Mouse (Mus musculus) limb, embryonic 13.5 days (tissue): ENCODE data around the gene Stx4a. TPM values are rescaled to one million over a fixed set of nuclear protein-coding genes. Genes with fewer than 3 reads are reported as not detected.

ENCODE experiments used
- ATAC-seq: fragments of 200-750 bp; cut with Nextera tagmentation; 2 replicates; pipeline ENCODE4 v1.8.0; 2017; ENCODE audit warnings: low read depth, moderate number of reproducible peaks, moderate TSS enrichment; ENCODE audit not compliant: low FRiP score
- H3K27ac ChIP-seq: fragments of 300-500 bp; sonication (generic); 2 replicates; pipeline ENCODE4 v1.5.1; 2015; ENCODE audit warnings: inconsistent platforms, mild to moderate bottlenecking, moderate library complexity
- H3K27me3 ChIP-seq: fragments of 300-500 bp; sonication (generic); 2 replicates; pipeline ENCODE4 v1.6.1; 2015; ENCODE audit warnings: mild to moderate bottlenecking, inconsistent platforms
- H3K36me3 ChIP-seq: fragments of 300-500 bp; sonication (generic); 2 replicates; pipeline ENCODE4 v1.6.1; 2015; ENCODE audit warnings: inconsistent platforms, mild to moderate bottlenecking, moderate library complexity
- H3K4me1 ChIP-seq: fragments of 300-500 bp; sonication (generic); 2 replicates; pipeline ENCODE4 v1.6.1; 2015; ENCODE audit warnings: inconsistent platforms
- H3K4me2 ChIP-seq: fragments of 300-500 bp; sonication (generic); replicated peaks from 2 replicates; pipeline ENCODE4 v1.6.1; 2015; ENCODE audit warnings: inconsistent platforms, mild to moderate bottlenecking, moderate library complexity
- H3K4me3 ChIP-seq: fragments of 300-500 bp; sonication (generic); 2 replicates; pipeline ENCODE4 v1.5.1; 2015; ENCODE audit warnings: moderate library complexity, mild to moderate bottlenecking, inconsistent platforms
- H3K9ac ChIP-seq: fragments of 300-500 bp; sonication (generic); 2 replicates; pipeline ENCODE4 v1.6.1; 2015; ENCODE audit warnings: mild to moderate bottlenecking, inconsistent platforms
- H3K9me3 ChIP-seq: fragments of 300-500 bp; sonication (generic); 2 replicates; pipeline ENCODE4 v1.6.1; 2016; ENCODE audit warnings: inconsistent platforms
- WGBS: fragments of 180-500 bp; shearing (Covaris S2); methylation state at CpG from one replicate; pipeline ENCODE4 v1.1.7; 2015; 5-methylcytosine and 5-hydroxymethylcytosine counted together
- polyA plus RNA-seq: library from polyadenylated mRNA; unstranded; fragments of >200 nt; fragmentation: Nextera tagmentation; extraction: Ambion mirVana; gene quantifications from 2 replicates; pipeline ENCODE4 v1.2.1, GENCODE M21; 2015

Gene Stx4a
- polyA plus RNA-seq, 1 experiment from 2014 or later = 53.2 TPM

- Histone ChIP-seq H3K4me3 (peak overlapping the region; percentile 84), H3K9ac (peak overlapping the region; percentile 79), H3K9me3 (no peaks in the 10 kb centered on the region), H3K27me3 (no peaks in the 10 kb centered on the region), H3K27ac (peak overlapping the region; percentile 89), H3K4me1 (peaks cover 14% of the 10 kb centered on the region), H3K4me2 (peak overlapping the region; percentile 79), H3K36me3 (peaks cover 29% of the 10 kb centered on the region)
- peak; percentile 91 for ATAC-seq
- under 1% methylated on average over 46 of the region's 46 CpGs for WGBS
These were observed 17.4 kb downstream of the Stx4a start for GRCm38 (mm10) chr7:127841340-127842000.

GRCm38 (mm10) chr7:127842001-127842718, 18.1 kb downstream of the Stx4a start:
- H3K4me1 ChIP-seq = peaks cover 14% of the 10 kb centered on the region
- H3K4me2 ChIP-seq = peak overlapping the region; percentile 79
- no peaks in the 10 kb centered on the region for H3K9me3 ChIP-seq
- under 1% methylated on average over 40 of the region's 40 CpGs for WGBS
- peak; percentile 57 for ATAC-seq
- H3K9ac ChIP-seq = peak overlapping the region; percentile 79
- peak overlapping the region; percentile 84 for H3K4me3 ChIP-seq
- peaks cover 34% of the 10 kb centered on the region for H3K36me3 ChIP-seq
- peak overlapping the region; percentile 89 for H3K27ac ChIP-seq
- no peaks in the 10 kb centered on the region for H3K27me3 ChIP-seq

DNA sequence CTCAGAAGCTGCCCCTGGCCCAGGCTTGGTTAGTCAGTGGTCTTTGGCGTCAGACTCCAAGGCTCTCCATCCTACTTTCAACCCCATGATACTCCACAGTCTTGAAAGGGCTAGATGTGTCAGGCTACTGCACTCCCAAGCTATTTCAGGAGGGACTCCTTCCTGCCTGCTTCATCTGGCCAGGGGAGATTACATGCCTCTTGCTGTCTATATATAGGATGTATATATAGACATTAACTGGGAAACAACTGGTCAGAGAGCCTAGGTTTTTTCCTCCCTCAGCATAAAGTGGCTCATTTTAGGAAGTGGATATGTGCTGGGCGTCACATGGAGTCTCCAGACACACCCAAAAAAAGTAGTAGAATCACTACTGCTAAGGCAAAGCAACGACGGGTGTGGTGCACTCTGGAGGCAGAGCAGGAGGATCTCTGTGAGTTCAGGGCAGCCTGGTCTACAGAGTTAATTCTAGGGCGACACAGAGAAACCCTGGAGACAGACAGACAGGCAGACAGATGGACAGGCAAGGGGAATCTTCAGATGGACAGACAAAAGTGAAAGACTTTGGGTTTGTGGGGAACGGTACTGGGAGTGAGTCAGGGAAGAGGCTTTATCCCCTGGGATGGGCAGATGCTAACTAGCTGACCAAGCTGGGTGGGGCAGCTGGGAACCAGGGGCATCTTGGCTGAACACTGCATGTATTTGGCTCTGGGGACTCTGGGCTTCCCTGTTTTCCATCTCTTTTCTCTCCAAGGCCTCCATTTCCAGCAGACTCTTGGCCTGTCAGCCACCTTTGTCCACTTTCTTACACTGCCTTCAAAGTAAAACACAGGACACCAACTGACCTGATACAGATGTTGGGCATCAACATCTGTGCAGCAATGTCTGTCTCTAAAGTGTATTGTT, 26.1 kb downstream of the Stx4a start:
- Histone ChIP-seq H3K27me3 (no peaks in the 10 kb centered on the region), H3K4me3 (no peak overlapping the region), H3K9ac (no peak overlapping the region), H3K4me1 (no peaks in the 10 kb centered on the region), H3K9me3 (no peaks in the 10 kb centered on the region), H3K4me2 (no peak overlapping the region), H3K36me3 (peaks cover 31% of the 10 kb centered on the region), H3K27ac (no peak overlapping the region)
- ATAC-seq = no peak; the same call in 1 of the 2 replicates
- WGBS = 74% methylated on average over 6 of the region's 6 CpGs

GRCm38 (mm10) chr7:127850906-127851305, 26.8 kb downstream of the Stx4a start:
- Histone ChIP-seq H3K27me3 (no peaks in the 10 kb centered on the region), H3K4me3 (no peak overlapping the region), H3K4me2 (no peak overlapping the region), H3K9me3 (no peaks in the 10 kb centered on the region), H3K9ac (no peak overlapping the region), H3K36me3 (peaks cover 25% of the 10 kb centered on the region), H3K4me1 (no peaks in the 10 kb centered on the region), H3K27ac (no peak overlapping the region)
- 62% methylated on average over 5 of the region's 5 CpGs for WGBS
- no peak for ATAC-seq

DNA sequence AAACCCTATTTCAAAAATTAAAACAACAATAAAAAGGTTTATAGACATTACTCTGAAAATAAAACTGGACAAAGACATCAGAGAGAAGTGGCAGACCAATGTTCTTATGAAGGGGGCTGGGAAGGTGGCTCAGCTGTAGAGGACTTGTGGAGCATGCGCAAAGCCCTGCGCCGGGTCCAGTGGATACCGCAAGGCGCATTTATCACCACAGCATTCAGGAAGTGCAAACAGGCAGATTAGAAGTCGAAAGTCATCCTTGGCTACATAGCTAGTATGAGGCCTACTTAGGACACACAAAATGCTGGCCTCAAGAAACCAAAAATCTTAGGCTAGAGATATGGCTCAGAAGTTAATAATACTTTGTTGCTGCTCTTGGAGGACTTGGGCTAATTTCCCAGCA, 34.2 kb downstream of the Stx4a start:
- no peaks in the 10 kb centered on the region for H3K4me1 ChIP-seq
- no peak overlapping the region for H3K4me3 ChIP-seq
- no peaks in the 10 kb centered on the region for H3K9me3 ChIP-seq
- ATAC-seq = no peak
- 0 out of 2 replicates have a peak, but pooled peaks cover 7% of the 10 kb centered on the region for H3K36me3 ChIP-seq
- 90% methylated on average over 6 of the region's 6 CpGs for WGBS
- no peak overlapping the region for H3K27ac ChIP-seq
- H3K27me3 ChIP-seq = no peaks in the 10 kb centered on the region
- H3K4me2 ChIP-seq = no peak overlapping the region
- H3K9ac ChIP-seq = no peak overlapping the region

DNA sequence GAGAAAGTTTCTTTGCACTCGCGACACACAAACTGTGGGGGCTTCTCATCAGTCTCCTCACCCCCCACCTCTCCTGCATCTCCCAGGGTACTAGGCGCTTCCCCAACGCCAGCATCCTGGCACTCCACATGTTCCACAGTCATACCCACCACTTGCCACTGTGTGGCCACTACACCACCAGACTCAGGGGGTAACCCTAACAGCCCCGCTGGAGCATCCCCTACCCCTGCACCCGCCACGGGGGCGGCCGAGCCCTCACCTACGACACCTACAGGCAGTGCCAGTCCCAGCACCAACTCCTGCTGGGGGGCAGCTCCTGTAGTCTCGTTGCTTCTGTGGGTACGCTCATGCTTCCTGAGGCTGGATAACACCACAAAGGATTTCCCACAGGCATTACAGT, 42.3 kb downstream of the Stx4a start:
- no peak for ATAC-seq
- WGBS = 95% methylated on average over 12 of the region's 12 CpGs
- H3K4me2 ChIP-seq = no peak overlapping the region
- H3K9me3 ChIP-seq = no peaks in the 10 kb centered on the region
- no peak overlapping the region for H3K9ac ChIP-seq
- H3K27ac ChIP-seq = no peak overlapping the region
- H3K27me3 ChIP-seq = no peaks in the 10 kb centered on the region
- H3K4me3 ChIP-seq = no peak overlapping the region
- no peaks in the 10 kb centered on the region for H3K4me1 ChIP-seq
- peaks cover 62% of the 10 kb centered on the region for H3K36me3 ChIP-seq

DNA sequence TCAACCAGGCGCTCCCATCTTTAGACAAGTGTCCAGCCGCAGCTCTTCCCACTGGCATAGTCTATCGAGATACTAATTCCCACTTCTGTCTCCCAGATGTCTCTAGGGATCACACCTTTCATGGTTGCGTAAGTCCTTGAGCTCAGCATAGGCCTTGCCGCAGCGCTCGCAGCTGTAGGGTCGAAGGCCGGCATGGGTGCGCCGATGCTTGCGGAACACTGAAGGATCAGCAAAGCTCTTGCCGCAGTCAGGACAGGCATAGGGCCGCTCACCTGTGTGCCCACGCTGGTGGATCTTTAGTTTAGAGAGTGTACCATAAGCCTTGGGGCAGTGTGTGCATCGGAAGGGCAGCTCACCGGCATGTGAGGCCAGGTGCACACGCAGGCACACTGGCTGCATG, 43.5 kb downstream of the Stx4a start:
- no peak overlapping the region for H3K4me3 ChIP-seq
- H3K4me2 ChIP-seq = no peak overlapping the region
- H3K9ac ChIP-seq = no peak overlapping the region
- H3K4me1 ChIP-seq = no peaks in the 10 kb centered on the region
- no peak overlapping the region for H3K27ac ChIP-seq
- no peaks in the 10 kb centered on the region for H3K9me3 ChIP-seq
- no peak for ATAC-seq
- H3K27me3 ChIP-seq = no peaks in the 10 kb centered on the region
- peaks cover 64% of the 10 kb centered on the region for H3K36me3 ChIP-seq
- WGBS = 96% methylated on average over 18 of the region's 18 CpGs

- H3K9me3 ChIP-seq = no peaks in the 10 kb centered on the region
- no peak overlapping the region for H3K4me3 ChIP-seq
- peaks cover 66% of the 10 kb centered on the region for H3K36me3 ChIP-seq
- no peaks in the 10 kb centered on the region for H3K27me3 ChIP-seq
- 0 out of 2 replicates have a peak overlapping the region, but pooled peaks have one; percentile 8 for H3K9ac ChIP-seq
- no peak overlapping the region for H3K4me2 ChIP-seq
- peak; percentile 67; the same call in 1 of the 2 replicates for ATAC-seq
- H3K4me1 ChIP-seq = peaks cover 8% of the 10 kb centered on the region
- no peak overlapping the region for H3K27ac ChIP-seq
- 79% methylated on average over 3 of the region's 3 CpGs for WGBS
These were observed 45.2 kb downstream of the Stx4a start for GRCm38 (mm10) chr7:127869149-127869810.

GRCm38 (mm10) chr7:127870136-127870821, 46.2 kb downstream of the Stx4a start:
- H3K27me3 ChIP-seq = no peaks in the 10 kb centered on the region
- H3K9me3 ChIP-seq = no peaks in the 10 kb centered on the region
- no peak overlapping the region for H3K9ac ChIP-seq
- H3K27ac ChIP-seq = no peak overlapping the region
- no peak for ATAC-seq
- 84% methylated on average over 5 of the region's 5 CpGs for WGBS
- no peak overlapping the region for H3K4me2 ChIP-seq
- H3K4me1 ChIP-seq = peaks cover 12% of the 10 kb centered on the region
- H3K4me3 ChIP-seq = no peak overlapping the region
- H3K36me3 ChIP-seq = peaks cover 57% of the 10 kb centered on the region

DNA sequence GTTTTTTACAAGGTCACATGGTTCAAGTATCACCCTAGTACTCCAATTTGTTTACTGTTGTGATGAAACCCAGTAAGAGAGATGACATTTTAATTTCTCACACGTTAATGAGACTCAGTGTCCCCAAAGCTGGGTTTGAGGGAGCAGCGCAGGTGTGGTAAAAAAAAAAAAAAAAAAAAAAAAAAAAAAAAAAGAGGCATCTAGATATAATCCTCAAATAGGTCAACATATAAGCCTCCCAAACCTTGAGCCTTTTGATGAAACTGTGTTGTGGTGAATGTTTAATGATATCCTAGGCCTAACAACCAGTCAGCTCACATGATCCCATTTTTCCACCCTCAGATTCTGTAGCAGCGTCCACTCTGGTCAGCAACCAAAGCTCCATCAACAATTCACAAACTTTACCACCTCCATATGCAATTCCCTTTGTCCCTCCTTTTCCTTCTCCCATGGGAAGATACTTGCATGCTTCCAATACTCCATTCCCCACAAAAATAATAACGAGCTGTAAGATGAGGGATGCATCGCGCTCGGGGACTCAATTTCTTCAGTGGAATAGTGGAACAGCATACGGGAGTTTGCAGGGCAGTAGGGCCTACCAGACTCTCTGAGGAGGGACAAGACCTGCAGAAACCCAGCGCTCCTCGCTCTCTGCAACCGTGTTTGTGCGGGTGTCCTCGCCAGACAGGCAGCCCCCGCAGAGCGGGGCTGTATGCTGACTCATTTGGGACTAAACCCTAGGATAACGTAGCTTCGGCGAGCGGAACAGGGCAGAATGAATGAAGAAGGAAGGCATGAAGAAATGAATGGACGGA, 50.9 kb downstream of the Stx4a start:
- peaks cover 20% of the 10 kb centered on the region for H3K4me1 ChIP-seq
- H3K27ac ChIP-seq = peak overlapping the region; percentile 98
- H3K9ac ChIP-seq = peak overlapping the region; percentile 97
- peak overlapping the region; percentile 89 for H3K4me2 ChIP-seq
- H3K9me3 ChIP-seq = no peaks in the 10 kb centered on the region
- H3K4me3 ChIP-seq = peak overlapping the region; percentile 88
- 4% methylated on average over 20 of the region's 20 CpGs for WGBS
- peak; percentile 14; the same call in 1 of the 2 replicates for ATAC-seq
- H3K36me3 ChIP-seq = peaks cover 47% of the 10 kb centered on the region
- no peaks in the 10 kb centered on the region for H3K27me3 ChIP-seq
